Mouse (Mus musculus) G1E (cell line): ENCODE measurements around the gene Gm15557. TPM values are rescaled to one million over a fixed set of nuclear protein-coding genes. Genes with fewer than 3 reads are reported as not detected.

Experiments
- ATAC-seq: 2 replicates; pipeline ENCODE4 v1.8.0; 2016; ENCODE audit warnings: mild to moderate bottlenecking; ENCODE audit not compliant: insufficient number of reproducible peaks, poor library complexity, low FRiP score, severe bottlenecking; ENCODE audit errors: extremely low read depth
- DNase-seq: peaks from one replicate; pipeline ENCODE4 v3.0.0; 2012; ENCODE audit warnings: low spot score
- H3K27me3 ChIP-seq: 2 replicates; pipeline ENCODE4 v1.6.1; 2012; ENCODE audit warnings: mild to moderate bottlenecking, low read length, inconsistent platforms; ENCODE audit not compliant: insufficient read depth
- H3K36me3 ChIP-seq: replicated peaks from 2 replicates; pipeline ENCODE3; 2012; ENCODE audit warnings: mild to moderate bottlenecking, inconsistent platforms
- H3K4me1 ChIP-seq: 2 replicates; pipeline ENCODE4 v1.6.1; 2012; ENCODE audit warnings: low read depth, low read length, inconsistent platforms, mixed read lengths; ENCODE audit not compliant: insufficient read depth
- H3K4me3 ChIP-seq: 2 replicates; pipeline ENCODE4 v1.5.1; 2012; ENCODE audit warnings: low read depth, mild to moderate bottlenecking, inconsistent platforms, low read length, moderate library complexity, mixed read lengths
- H3K9me3 ChIP-seq: replicated peaks from 2 replicates; pipeline ENCODE4 v1.6.1; 2012; ENCODE audit warnings: inconsistent platforms
- CTCF ChIP-seq: IDR thresholded peaks from 2 replicates; pipeline ENCODE4 v1.5.1; 2012; ENCODE audit warnings: low read depth, low read length, inconsistent platforms, mixed read lengths
- GATA1 ChIP-seq: IDR thresholded peaks from 2 replicates; pipeline ENCODE4 v1.6.1; 2012; ENCODE audit warnings: borderline replicate concordance, low read length, inconsistent platforms, mixed read lengths
- GATA2 ChIP-seq: IDR thresholded peaks from 2 replicates; pipeline ENCODE4 v1.6.1; 2012; ENCODE audit warnings: low read depth, low read length, inconsistent platforms, borderline replicate concordance
- POLR2AphosphoS5 ChIP-seq: IDR thresholded peaks from 2 replicates; pipeline ENCODE4 v1.6.1; 2012; ENCODE audit warnings: low read depth, low read length, inconsistent platforms; ENCODE audit not compliant: insufficient replicate concordance
- TAL1 ChIP-seq: conservative IDR thresholded peaks from 2 replicates; pipeline ENCODE4 v1.6.1; 2012; ENCODE audit warnings: low read depth, low read length, inconsistent platforms, mixed read lengths
- polyA plus RNA-seq: library from polyadenylated mRNA; stranded (reverse); fragments of >175 nt; gene quantifications from 2 replicates; pipeline ENCODE4 v1.2.3, GENCODE M21; 2012
- total RNA-seq, 2 experiments: library from RNA; stranded (forward) in 1 of 2; stranded (reverse) in 1 of 2; fragments of 200-1000 nt in 1 of 2; fragments of >200 nt in 1 of 2; fragmentation: Nextera tagmentation in 1 of 2; gene quantifications; 2 replicates each; pipeline ENCODE4 v1.2.3; 2014 to 2017

Gene Gm15557
- total and polyA plus RNA-seq, 3 experiments, result 0.05 to 0.60 (median 0.11) TPM

GRCm38 (mm10) chr2:155949362-155949761, 8.8 kb downstream of the Gm15557 start:
- no peak for ATAC-seq
- Histone ChIP-seq H3K4me1 (peaks cover 25% of the 10 kb centered on the region), H3K9me3 (no peaks in the 10 kb centered on the region), H3K36me3 (no peaks in the 10 kb centered on the region), H3K27me3 (peaks cover 16% of the 10 kb centered on the region), H3K4me3 (no peak overlapping the region)
- TF ChIP-seq POLR2AphosphoS5 (no peak), GATA1 (no peak), CTCF (no peak), TAL1 (no peak), GATA2 (no peak)
- DNase-seq, result no peak

GRCm38 (mm10) chr2:155952006-155952405, 11.5 kb downstream of the Gm15557 start:
- TF ChIP-seq CTCF, result no peak
- no peak for TF ChIP-seq GATA2
- no peak for TF ChIP-seq POLR2AphosphoS5
- TF ChIP-seq TAL1, result no peak
- no peak for TF ChIP-seq GATA1
- ATAC-seq, result no peak
- Histone ChIP-seq H3K9me3 (no peaks in the 10 kb centered on the region), H3K36me3 (no peaks in the 10 kb centered on the region), H3K4me3 (no peak overlapping the region), H3K4me1 (peaks cover 22% of the 10 kb centered on the region), H3K27me3 (peaks cover 8% of the 10 kb centered on the region; the same call in 1 of the 2 replicates)
- DNase-seq, result no peak

- Histone ChIP-seq H3K9me3 (no peaks in the 10 kb centered on the region), H3K4me3 (peak within 1 kb of the TSS; percentile 93), H3K27me3 (peaks cover 8% of the 10 kb centered on the region; the same call in 1 of the 2 replicates), H3K36me3 (peaks cover 24% of the 10 kb centered on the region), H3K4me1 (peaks cover 21% of the 10 kb centered on the region)
- peak; percentile 84 for DNase-seq
- TF ChIP-seq CTCF, result no peak
- TF ChIP-seq POLR2AphosphoS5, result no peak
- peak; percentile 73 for ATAC-seq
These were observed 15.9 kb downstream of the Gm15557 start, which contains the start of gene Cep250 for GRCm38 (mm10) chr2:155956134-155957059. Gene Cep250, plus strand, starts transcription at chr2:155956458.

GRCm38 (mm10) chr2:155959981-155960380, 19.5 kb downstream of the Gm15557 start:
- ATAC-seq, result no peak
- Histone ChIP-seq H3K4me1 (peaks cover 21% of the 10 kb centered on the region), H3K9me3 (no peaks in the 10 kb centered on the region), H3K27me3 (no peaks in the 10 kb centered on the region), H3K4me3 (no peak overlapping the region), H3K36me3 (peaks cover 56% of the 10 kb centered on the region)
- no peak for DNase-seq
- TF ChIP-seq GATA1, result no peak
- no peak for TF ChIP-seq TAL1
- TF ChIP-seq CTCF, result no peak
- TF ChIP-seq POLR2AphosphoS5, result no peak
- TF ChIP-seq GATA2, result no peak

GRCm38 (mm10) chr2:155961862-155962261, 21.3 kb downstream of the Gm15557 start:
- H3K36me3 ChIP-seq, result peaks cover 73% of the 10 kb centered on the region
- no peak for ATAC-seq
- H3K4me1 ChIP-seq, result peaks cover 16% of the 10 kb centered on the region
- no peak overlapping the region for H3K4me3 ChIP-seq
- no peaks in the 10 kb centered on the region for H3K27me3 ChIP-seq
- DNase-seq, result no peak
- TF ChIP-seq CTCF, result no peak
- TF ChIP-seq POLR2AphosphoS5, result no peak
- no peak for TF ChIP-seq TAL1
- TF ChIP-seq GATA2, result no peak
- no peak for TF ChIP-seq GATA1
- no peaks in the 10 kb centered on the region for H3K9me3 ChIP-seq

GRCm38 (mm10) chr2:155962991-155963390, 22.5 kb downstream of the Gm15557 start:
- Histone ChIP-seq H3K27me3 (no peaks in the 10 kb centered on the region), H3K9me3 (no peaks in the 10 kb centered on the region), H3K4me3 (no peak overlapping the region), H3K36me3 (peaks cover 84% of the 10 kb centered on the region), H3K4me1 (peaks cover 8% of the 10 kb centered on the region)
- DNase-seq (no peak), ATAC-seq (no peak)
- TF ChIP-seq CTCF (no peak), POLR2AphosphoS5 (no peak), GATA1 (no peak)

- TF ChIP-seq GATA2, result no peak
- TF ChIP-seq CTCF, result no peak
- TF ChIP-seq TAL1, result no peak
- TF ChIP-seq POLR2AphosphoS5, result no peak
- no peak for TF ChIP-seq GATA1
- Histone ChIP-seq H3K4me3 (no peak overlapping the region), H3K9me3 (no peaks in the 10 kb centered on the region), H3K27me3 (no peaks in the 10 kb centered on the region), H3K4me1 (0 out of 2 replicates have a peak, but pooled peaks cover 2% of the 10 kb centered on the region), H3K36me3 (peaks cover 89% of the 10 kb centered on the region)
- ATAC-seq, result no peak
- DNase-seq, result no peak
These were observed 32.8 kb downstream of the Gm15557 start for GRCm38 (mm10) chr2:155973348-155973747.
